Mouse (Mus musculus): ENCODE measurements around the gene Ftl1.

- TF ChIP-seq TCF12 (IDR thresholded peaks at IDR 0.05; ENCODE audit: low read depth, low read length) (no peak), POLR2AphosphoS2 (IDR thresholded peaks at IDR 0.05; ENCODE audit: low read depth, low read length) (no peak), CTCF (conservative IDR thresholded peaks at IDR 0.05 in 1 of 2, IDR thresholded peaks at IDR 0.05 in 1 of 2; ENCODE audit: low read depth in 2 of 2, low read length in 2 of 2) (no peak), E2F4 (IDR thresholded peaks at IDR 0.05; ENCODE audit: insufficient replicate concordance, low read depth, low read length) (no peak), USF1 (IDR thresholded peaks at IDR 0.05; ENCODE audit: low read depth, low read length) (no peak), ZMIZ1 (IDR thresholded peaks at IDR 0.05; ENCODE audit: low read depth, low read length) (no peak), SIN3A (IDR thresholded peaks at IDR 0.05; ENCODE audit: low read length) (no peak), SMC3 (IDR thresholded peaks at IDR 0.05; ENCODE audit: low read depth, low read length) (no peak), POLR2A (IDR thresholded peaks at IDR 0.05; ENCODE audit: low read depth, low read length) (no peak)
Measured at GRCm38 (mm10) chr7:45498427-45498826, 38.7 kb upstream of the Ftl1 start.

Measured in CH12.LX (cell line).